Mouse (Mus musculus) kidney, embryonic 14.5 days (tissue): ENCODE results near the gene Lpar5. TPM values are rescaled to one million over a fixed set of nuclear protein-coding genes. Genes with fewer than 3 reads are reported as not detected.

Experiments used
- ATAC-seq: fragments of 200-750 bp; cut with Nextera tagmentation; 2 replicates; pipeline ENCODE4 v1.8.0; 2017; ENCODE audit warnings: moderate number of reproducible peaks, mild to moderate bottlenecking, moderate TSS enrichment, moderate library complexity; ENCODE audit not compliant: low FRiP score, low TSS enrichment
- H3K27ac ChIP-seq: fragments of 300-500 bp; sonication (generic); 2 replicates; pipeline ENCODE4 v1.5.1; 2014; ENCODE audit warnings: low read depth, mild to moderate bottlenecking, low read length, moderate library complexity, mixed read lengths
- H3K27me3 ChIP-seq: fragments of 300-500 bp; sonication (generic); 2 replicates; pipeline ENCODE4 v1.6.1; 2014; ENCODE audit warnings: mild to moderate bottlenecking, low read length; ENCODE audit not compliant: control insufficient read depth, insufficient read depth
- H3K36me3 ChIP-seq: fragments of 300-500 bp; sonication (generic); 2 replicates; pipeline ENCODE4 v1.6.1; 2014; ENCODE audit warnings: low read length, mixed read lengths; ENCODE audit not compliant: control insufficient read depth, insufficient read depth
- H3K4me1 ChIP-seq: fragments of 300-500 bp; sonication (generic); 2 replicates; pipeline ENCODE4 v1.6.1; 2014; ENCODE audit warnings: low read length, mixed read lengths; ENCODE audit not compliant: control insufficient read depth, insufficient read depth
- H3K4me2 ChIP-seq: fragments of 300-500 bp; sonication (generic); replicated peaks from 2 replicates; pipeline ENCODE4 v1.6.1; 2014; ENCODE audit warnings: low read depth, mild to moderate bottlenecking, low read length
- H3K4me3 ChIP-seq: fragments of 300-500 bp; sonication (generic); 2 replicates; pipeline ENCODE4 v1.5.1; 2014; ENCODE audit warnings: mild to moderate bottlenecking, low read length
- H3K9ac ChIP-seq: fragments of 300-500 bp; sonication (generic); 2 replicates; pipeline ENCODE4 v1.6.1; 2014; ENCODE audit warnings: low read depth, mild to moderate bottlenecking, low read length, moderate library complexity
- H3K9me3 ChIP-seq: fragments of 300-500 bp; sonication (generic); 2 replicates; pipeline ENCODE4 v1.6.1; 2016; ENCODE audit warnings: low read length; ENCODE audit not compliant: control insufficient read depth
- WGBS: fragments of 180-500 bp; shearing (Covaris S2); extraction: QIAGEN DNeasy Blood & Tissue Kit; methylation state at CpG from one replicate; pipeline ENCODE4 v1.1.7; 2014; 5-methylcytosine and 5-hydroxymethylcytosine counted together
- polyA plus RNA-seq: library from polyadenylated mRNA; unstranded; fragments of >200 nt; fragmentation: Nextera tagmentation; extraction: Ambion mirVana; gene quantifications from 2 replicates; pipeline ENCODE4 v1.2.1, GENCODE M21; 2014

The Lpar5 gene
- polyA plus RNA-seq, 1 experiment from 2014 or later, result 0.45 TPM

- peak overlapping the region; percentile 32; the same call in 1 of the 2 replicates for H3K4me2 ChIP-seq
- no peaks in the 10 kb centered on the region for H3K9me3 ChIP-seq
- peak overlapping the region; percentile 10; the same call in 1 of the 2 replicates for H3K4me3 ChIP-seq
- H3K9ac ChIP-seq, result peak overlapping the region; percentile 42; the same call in 1 of the 2 replicates
- no peaks in the 10 kb centered on the region for H3K27me3 ChIP-seq
- H3K27ac ChIP-seq, result peak overlapping the region; percentile 95; the same call in 1 of the 2 replicates
- H3K4me1 ChIP-seq, result peaks cover 30% of the 10 kb centered on the region
- ATAC-seq, result no peak
- WGBS, result 50% methylated on average over 10 of the region's 10 CpGs
- H3K36me3 ChIP-seq, result no peaks in the 10 kb centered on the region
These were observed 22.8 kb downstream of the Lpar5 start for GRCm38 (mm10) chr6:125090341-125091085.

DNA sequence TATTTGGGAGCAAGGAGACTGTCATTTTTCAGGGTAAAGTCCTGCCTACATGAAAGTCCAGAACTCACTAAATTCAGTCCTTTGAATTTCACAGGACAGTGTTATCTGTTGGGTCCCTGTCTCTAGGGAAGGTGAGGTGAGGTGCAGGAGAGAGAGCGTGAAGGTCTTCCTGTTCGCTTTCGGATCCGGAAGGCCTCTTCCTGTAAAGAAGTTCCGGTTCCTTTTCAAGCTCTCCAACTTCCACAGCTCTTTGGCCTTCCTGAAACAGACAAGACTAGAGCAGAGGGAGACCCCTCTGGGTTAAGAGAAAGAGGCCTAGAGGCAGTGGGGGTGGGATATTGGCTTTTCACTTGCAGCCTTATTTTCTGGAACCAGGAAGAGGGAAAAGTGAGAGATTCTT is 24.7 kb downstream of the Lpar5 start:
- Histone ChIP-seq H3K27me3 (no peaks in the 10 kb centered on the region), H3K36me3 (no peaks in the 10 kb centered on the region), H3K9me3 (no peaks in the 10 kb centered on the region), H3K27ac (no peak overlapping the region), H3K4me2 (no peak overlapping the region), H3K4me1 (peaks cover 30% of the 10 kb centered on the region), H3K4me3 (no peak overlapping the region), H3K9ac (no peak overlapping the region)
- ATAC-seq, result no peak
- 90% methylated on average over 5 of the region's 5 CpGs for WGBS

DNA sequence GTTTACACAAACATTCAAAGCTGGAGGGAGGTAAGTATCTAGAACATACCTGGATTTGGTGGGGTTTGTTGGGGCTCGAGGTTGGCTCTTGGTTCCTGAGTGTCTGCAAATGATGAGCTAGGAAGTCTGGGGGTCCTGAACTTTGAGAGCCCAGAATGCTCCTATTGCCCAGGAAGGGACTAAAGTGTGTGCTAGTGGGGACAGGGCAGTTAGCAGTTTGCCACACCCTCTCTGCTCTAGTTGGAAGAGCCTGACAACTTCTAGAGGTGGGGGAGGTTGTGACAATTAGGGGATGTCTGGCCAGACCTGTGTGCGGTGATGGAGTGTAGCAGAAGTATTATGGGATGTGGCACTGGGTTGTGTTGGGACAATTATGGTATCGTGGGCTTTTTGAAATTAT is 27.1 kb downstream of the Lpar5 start:
- H3K4me1 ChIP-seq, result peaks cover 38% of the 10 kb centered on the region
- H3K4me3 ChIP-seq, result no peak overlapping the region
- H3K9ac ChIP-seq, result no peak overlapping the region
- H3K27me3 ChIP-seq, result no peaks in the 10 kb centered on the region
- no peaks in the 10 kb centered on the region for H3K9me3 ChIP-seq
- peaks cover 17% of the 10 kb centered on the region for H3K36me3 ChIP-seq
- ATAC-seq, result no peak
- WGBS, result 42% methylated on average over 3 of the region's 3 CpGs
- no peak overlapping the region for H3K4me2 ChIP-seq
- peak overlapping the region; percentile 96 for H3K27ac ChIP-seq

GRCm38 (mm10) chr6:125095391-125096278 is 27.9 kb downstream of the Lpar5 start, which contains the start of gene Chd4:
Gene Chd4 (plus strand): TSS chr6:125095981.
- H3K4me1 ChIP-seq, result peaks cover 39% of the 10 kb centered on the region
- peak; percentile 74 for ATAC-seq
- H3K9ac ChIP-seq, result peak within 1 kb of the TSS; percentile 83
- 2% methylated on average over 32 of the region's 45 CpGs for WGBS
- no peaks in the 10 kb centered on the region for H3K9me3 ChIP-seq
- H3K27ac ChIP-seq, result peak within 1 kb of the TSS; percentile 96
- H3K4me2 ChIP-seq, result peak within 1 kb of the TSS; percentile 90
- H3K4me3 ChIP-seq, result peak within 1 kb of the TSS; percentile 84
- peaks cover 25% of the 10 kb centered on the region for H3K36me3 ChIP-seq
- no peaks in the 10 kb centered on the region for H3K27me3 ChIP-seq

DNA sequence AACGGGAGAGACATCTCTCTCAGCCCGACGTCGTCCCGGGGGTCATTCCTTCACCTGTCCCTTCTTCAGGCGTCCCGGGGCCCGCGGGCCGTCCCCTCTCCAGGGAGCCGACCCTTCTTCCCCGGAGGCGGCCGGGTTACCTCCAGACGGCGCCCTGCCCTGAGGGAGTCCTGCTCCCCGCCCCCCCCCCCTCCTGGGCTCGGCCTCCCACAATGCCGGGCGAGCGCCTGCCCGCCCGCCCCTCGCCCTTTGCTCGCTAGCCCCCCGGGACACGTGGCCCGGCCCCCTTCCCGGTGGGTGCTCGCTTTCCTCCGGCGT is 28.5 kb downstream of the Lpar5 start:
- Histone ChIP-seq H3K27me3 (no peaks in the 10 kb centered on the region), H3K9ac (peak overlapping the region; percentile 83), H3K4me2 (peak overlapping the region; percentile 90), H3K4me3 (peak overlapping the region; percentile 84), H3K9me3 (no peaks in the 10 kb centered on the region), H3K4me1 (peaks cover 36% of the 10 kb centered on the region), H3K27ac (peak overlapping the region; percentile 96), H3K36me3 (peaks cover 31% of the 10 kb centered on the region)
- WGBS, result 2% methylated on average over 15 of the region's 32 CpGs
- peak; percentile 38 for ATAC-seq

DNA sequence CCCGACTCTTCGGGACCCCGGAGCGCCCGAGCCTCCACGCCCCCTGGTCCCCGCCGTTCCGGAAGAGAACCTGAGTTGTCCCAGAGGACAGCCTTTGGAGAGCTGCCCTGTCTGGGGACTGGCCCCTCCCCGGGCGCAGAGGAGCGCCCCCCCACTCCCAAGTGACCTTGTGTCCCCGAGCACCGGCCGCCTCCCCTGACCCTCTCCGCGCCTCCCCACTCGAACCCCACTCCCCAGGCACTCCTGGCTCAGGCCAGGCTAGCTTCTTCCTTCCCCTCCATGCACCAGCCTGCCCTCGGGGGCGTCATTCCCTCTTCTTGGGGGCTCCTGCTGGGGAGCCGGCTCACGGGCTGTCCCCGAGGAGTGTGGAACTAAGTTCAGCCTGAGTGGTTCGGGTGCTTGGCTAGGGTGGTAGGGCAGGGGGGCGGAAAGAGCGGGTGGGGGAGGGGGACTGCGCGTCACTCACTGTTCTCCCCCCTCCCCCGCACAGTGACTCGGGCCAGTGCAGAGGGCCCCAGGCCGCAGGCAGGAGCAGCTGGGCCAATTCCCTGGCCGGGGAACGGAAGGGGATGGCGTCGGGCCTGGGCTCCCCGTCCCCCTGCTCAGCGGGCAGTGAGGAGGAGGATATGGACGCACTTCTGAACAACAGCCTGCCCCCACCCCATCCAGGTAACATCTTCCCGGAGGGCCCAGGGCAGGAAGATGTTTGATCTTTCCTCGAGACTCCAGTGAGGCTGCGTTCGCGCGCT is 29.1 kb downstream of the Lpar5 start:
- Histone ChIP-seq H3K36me3 (peaks cover 37% of the 10 kb centered on the region), H3K4me2 (peak overlapping the region; percentile 90), H3K9me3 (no peaks in the 10 kb centered on the region), H3K4me1 (peaks cover 36% of the 10 kb centered on the region), H3K9ac (peak overlapping the region; percentile 83), H3K27ac (peak overlapping the region; percentile 96), H3K4me3 (peak overlapping the region; percentile 84), H3K27me3 (no peaks in the 10 kb centered on the region)
- peak; percentile 64 for ATAC-seq
- WGBS, result under 1% methylated on average over 35 of the region's 44 CpGs

- peaks cover 42% of the 10 kb centered on the region for H3K36me3 ChIP-seq
- H3K9me3 ChIP-seq, result no peaks in the 10 kb centered on the region
- H3K4me2 ChIP-seq, result peak overlapping the region; percentile 90
- H3K9ac ChIP-seq, result peak overlapping the region; percentile 83
- peaks cover 36% of the 10 kb centered on the region for H3K4me1 ChIP-seq
- H3K4me3 ChIP-seq, result peak overlapping the region; percentile 84
- 2% methylated on average over 12 of the region's 12 CpGs for WGBS
- peak overlapping the region; percentile 96 for H3K27ac ChIP-seq
- peak; percentile 12 for ATAC-seq
- no peaks in the 10 kb centered on the region for H3K27me3 ChIP-seq
These were observed 29.6 kb downstream of the Lpar5 start for GRCm38 (mm10) chr6:125097346-125097689.

DNA sequence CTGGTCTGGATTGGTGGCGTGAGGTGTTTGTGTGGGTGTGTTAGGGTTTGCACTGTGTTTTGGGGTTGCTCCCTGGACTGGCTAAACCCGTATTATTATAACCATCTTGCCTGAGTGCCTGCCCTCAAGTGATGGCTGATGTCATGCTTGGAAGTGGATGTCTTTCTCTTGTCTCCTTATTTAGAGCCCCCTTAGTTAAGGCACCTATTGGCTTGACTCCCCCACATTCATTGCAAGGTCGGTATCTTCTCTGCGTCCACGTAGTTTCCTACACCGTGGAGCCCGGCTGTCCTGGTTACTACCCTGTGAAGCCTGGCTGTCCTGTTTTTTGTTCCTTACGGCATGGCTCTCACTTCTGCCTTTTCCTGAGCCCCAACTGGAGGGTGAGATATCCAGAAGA is 30.2 kb downstream of the Lpar5 start:
- Histone ChIP-seq H3K27me3 (no peaks in the 10 kb centered on the region), H3K4me2 (peak overlapping the region; percentile 90), H3K9ac (peak overlapping the region; percentile 83), H3K4me1 (peaks cover 36% of the 10 kb centered on the region), H3K27ac (no peak overlapping the region; the same call in 1 of the 2 replicates), H3K4me3 (peak overlapping the region; percentile 84), H3K36me3 (peaks cover 48% of the 10 kb centered on the region), H3K9me3 (no peaks in the 10 kb centered on the region)
- no peak for ATAC-seq
- WGBS, result 36% methylated on average over 8 of the region's 8 CpGs
